Mouse (Mus musculus) adrenal gland, postnatal 10 days (tissue): ENCODE measurements at regions not wholly inside any gene's neighbourhood (a gene's known extent, or its start where the extent isn't known, plus 50 kb on each side); places are given as distances from the start of the nearest gene placed in this dataset.

Experiments used
- DNase-seq: peaks from one replicate; pipeline ENCODE4 v3.0.0; 2021; ENCODE audit warnings: mixed read lengths

GRCm38 (mm10) chr2:33981936-33982335 is 94.2 kb upstream of the Mvb12b start:
- no peak for DNase-seq

- no peak for DNase-seq
Measured at GRCm38 (mm10) chr2:33981321-33981720, 93.6 kb upstream of the Mvb12b start.

DNA sequence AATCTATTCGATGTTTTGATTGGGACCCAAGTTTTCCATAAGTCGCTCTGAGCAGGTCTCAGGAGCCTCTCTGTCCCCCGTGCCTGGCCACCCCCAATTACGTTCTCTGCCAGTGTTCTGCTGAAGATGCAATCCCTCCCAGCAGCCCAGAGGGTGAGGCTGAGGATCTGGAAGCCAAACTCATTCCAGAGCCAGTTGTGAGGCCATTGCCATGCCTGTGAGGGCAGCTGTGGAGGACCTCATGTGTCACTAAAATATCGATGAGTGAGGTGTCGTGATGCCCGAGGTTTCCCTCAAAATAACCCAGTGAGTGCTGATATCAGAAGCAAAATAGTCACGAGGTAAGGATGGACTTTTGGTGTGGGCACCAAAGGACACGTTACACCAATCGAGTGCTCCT is 93.1 kb upstream of the Mvb12b start:
- DNase-seq = no peak

DNA sequence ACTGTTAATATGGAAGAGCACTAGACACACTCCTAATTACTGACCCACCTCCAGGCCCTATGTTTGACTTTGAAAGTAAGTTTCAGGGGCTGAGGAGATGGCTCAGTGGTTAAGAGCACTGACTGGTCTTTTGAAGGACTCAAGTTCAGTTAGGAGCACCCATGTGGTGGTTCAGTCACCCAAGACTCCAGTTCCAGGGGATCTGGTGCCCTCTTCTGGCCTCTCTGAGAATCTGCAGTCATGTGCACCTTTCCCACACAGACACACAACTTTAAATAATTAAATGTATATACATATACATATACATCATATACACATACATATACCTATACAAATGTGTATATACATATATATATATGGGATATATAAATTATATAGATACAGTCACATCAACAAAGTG is 91.5 kb upstream of the Mvb12b start:
- DNase-seq = no peak

DNA sequence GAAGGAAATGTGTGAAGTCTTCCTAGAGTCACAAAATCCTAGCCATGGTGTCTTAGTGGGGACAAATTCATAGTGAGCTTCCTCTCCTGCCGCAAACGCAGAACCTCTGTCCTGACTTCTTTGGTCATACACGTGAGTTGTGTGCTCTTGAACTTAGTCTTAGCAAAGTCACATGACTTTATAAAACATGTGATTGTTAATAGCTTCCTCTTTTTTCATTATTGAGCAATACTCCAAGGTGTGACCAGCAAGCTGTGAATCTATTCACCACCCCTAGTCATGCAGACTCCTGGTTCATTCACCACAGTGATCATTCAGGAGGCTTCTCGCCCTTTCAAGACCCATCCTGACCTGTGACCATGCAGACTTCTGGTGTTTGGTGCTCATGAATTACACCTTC is 90.8 kb upstream of the Mvb12b start:
- DNase-seq = no peak

DNA sequence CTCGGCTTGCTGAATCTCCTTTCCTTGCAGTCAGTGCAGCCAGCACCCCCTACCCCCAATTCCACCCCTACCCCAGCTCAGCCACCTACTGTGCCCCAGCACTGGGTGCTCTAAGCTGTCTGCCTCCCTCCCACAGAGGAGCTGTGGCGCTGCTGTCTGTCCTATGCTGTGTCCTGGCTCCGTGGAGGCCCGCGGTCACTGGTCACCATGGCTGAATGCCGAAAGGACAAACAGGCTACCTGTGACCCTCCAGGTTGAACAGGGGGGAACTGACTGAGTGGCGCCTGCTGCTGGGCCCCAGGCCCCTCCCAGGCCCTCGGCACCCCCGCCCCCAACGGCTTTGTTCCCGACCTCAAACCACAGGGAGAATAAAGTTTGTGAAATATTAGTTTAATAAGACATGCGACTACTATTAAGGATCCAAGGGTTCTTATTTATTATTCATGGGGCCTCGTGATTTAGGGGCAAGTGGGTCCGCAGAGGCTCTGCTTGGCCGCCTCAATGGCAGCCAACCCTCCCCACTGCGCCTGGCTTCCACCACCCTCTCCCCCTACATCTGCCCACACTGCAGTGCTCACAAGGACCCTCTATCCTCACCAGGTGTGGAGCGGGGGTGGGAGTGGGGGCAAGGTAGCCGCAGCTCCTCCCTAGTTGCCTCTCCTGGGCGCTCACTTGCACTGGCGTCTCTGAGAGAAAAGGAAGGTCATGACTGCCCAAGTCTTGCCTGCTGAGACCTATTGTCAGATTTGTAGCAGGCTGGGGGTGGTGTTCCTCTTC is 90.0 kb upstream of the Mvb12b start:
- no peak for DNase-seq

DNA sequence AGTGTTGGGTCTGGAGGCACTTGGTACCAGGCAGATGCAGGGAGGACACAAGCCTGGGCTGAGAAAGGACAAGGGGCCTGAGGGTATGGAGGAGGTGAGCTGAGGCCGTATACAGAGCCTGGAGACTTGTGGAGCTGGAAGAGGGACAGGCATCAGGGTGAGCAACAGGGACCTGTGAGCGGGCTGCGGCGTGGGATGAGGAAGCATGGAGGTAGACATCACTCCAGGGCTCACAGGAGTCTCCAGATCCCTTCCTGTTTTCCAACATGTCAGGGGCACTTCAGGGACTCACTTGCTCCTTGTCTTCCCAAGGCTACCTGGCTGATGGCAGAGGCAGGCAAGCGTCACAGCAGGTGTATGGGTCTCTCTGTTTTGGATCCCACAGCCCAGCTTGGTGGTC is 89.4 kb upstream of the Mvb12b start:
- no peak for DNase-seq

DNA sequence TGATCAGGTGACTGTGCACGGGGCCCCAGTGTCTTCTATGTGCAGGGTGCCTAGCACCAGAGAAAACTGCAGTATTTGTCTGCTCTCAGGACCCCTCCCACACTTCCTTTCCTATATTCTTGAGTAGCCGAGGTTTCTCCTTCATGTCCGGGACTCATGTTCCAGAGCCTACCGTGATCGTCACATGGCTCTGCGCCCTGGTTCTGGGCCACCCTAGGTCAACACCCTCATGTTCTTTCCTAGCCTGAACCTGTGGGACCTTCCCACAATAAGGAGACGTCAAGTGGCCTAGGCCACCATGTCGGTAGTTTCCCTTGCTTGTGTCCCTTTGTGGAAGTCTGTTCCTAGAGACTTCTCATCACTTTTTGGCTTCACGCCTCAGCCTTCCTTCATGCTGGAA is 88.4 kb upstream of the Mvb12b start:
- no peak for DNase-seq

- peak; percentile 47 for DNase-seq
Measured at GRCm38 (mm10) chr2:33975423-33976127, 87.8 kb upstream of the Mvb12b start.

- DNase-seq = no peak
Measured at GRCm38 (mm10) chr2:33974737-33975422, 87.1 kb upstream of the Mvb12b start.

DNA sequence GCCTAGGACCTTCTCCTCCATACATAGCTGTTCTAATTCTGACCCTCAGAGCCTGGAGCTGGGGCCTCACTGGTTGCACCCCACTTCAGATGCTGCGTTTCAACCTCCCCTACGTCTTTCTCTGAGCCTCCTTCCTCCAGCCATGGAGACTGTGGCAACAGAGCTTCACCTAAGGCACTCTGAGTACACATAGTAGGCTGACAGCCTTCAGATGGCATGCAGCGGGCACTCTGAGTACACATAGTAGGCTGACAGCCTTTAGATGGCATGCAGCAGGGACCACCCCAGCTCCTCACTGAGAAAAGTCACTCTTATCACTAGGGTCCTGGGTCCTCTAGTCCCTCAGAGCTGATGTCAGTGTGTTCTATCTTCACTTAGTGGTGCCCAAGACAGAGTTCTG is 86.3 kb upstream of the Mvb12b start:
- no peak for DNase-seq

- DNase-seq = peak; percentile 87
Measured at GRCm38 (mm10) chr2:33973213-33973834, 85.6 kb upstream of the Mvb12b start.

- peak; percentile 69 for DNase-seq
Measured at GRCm38 (mm10) chr2:33966984-33967421, 79.3 kb upstream of the Mvb12b start.

- DNase-seq = no peak
Measured at GRCm38 (mm10) chr2:33966389-33966983, 78.7 kb upstream of the Mvb12b start.

- no peak for DNase-seq
Measured at GRCm38 (mm10) chr2:33964096-33964495, 76.3 kb upstream of the Mvb12b start.

DNA sequence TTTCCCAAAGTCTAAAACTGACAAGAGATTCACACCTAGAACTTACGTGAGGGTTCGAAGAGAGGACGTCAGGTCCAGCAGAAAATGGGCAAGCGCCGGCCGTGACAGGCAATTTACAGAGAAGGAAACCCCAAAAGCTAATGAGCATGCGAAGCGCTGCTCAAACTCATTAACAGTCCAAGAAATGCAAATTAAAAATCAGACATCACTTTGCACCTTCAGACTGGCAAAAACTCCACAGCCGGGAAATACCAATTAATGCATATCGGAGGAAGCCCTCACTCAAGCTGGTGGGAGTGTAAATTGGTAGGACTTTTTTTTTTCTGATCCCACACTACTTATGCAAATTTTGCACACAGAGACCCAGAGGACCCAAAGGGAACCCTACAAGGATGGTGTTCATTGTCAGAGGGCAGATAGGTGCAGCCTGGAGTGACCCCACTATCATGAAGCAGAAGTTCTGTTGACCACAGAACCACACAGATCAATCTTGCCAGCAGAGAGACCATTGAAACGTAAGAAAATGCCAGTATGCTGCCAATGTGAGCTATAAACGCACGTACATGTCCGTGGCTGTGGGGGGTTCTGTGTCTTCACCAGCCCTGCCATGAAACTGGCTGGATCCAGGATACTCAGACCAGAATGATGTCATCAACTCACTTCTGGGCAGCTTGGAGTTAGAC is 74.8 kb upstream of the Mvb12b start:
- DNase-seq = no peak

- no peak for DNase-seq
Measured at GRCm38 (mm10) chr2:33961566-33961965, 73.8 kb upstream of the Mvb12b start.

- DNase-seq = peak; percentile 66
Measured at GRCm38 (mm10) chr2:33957754-33958153, 70.0 kb upstream of the Mvb12b start.

- no peak for DNase-seq
Measured at GRCm38 (mm10) chr2:33944301-33944700, 56.6 kb upstream of the Mvb12b start.

GRCm38 (mm10) chr2:33942085-33942484 is 54.3 kb upstream of the Mvb12b start:
- DNase-seq = no peak

DNA sequence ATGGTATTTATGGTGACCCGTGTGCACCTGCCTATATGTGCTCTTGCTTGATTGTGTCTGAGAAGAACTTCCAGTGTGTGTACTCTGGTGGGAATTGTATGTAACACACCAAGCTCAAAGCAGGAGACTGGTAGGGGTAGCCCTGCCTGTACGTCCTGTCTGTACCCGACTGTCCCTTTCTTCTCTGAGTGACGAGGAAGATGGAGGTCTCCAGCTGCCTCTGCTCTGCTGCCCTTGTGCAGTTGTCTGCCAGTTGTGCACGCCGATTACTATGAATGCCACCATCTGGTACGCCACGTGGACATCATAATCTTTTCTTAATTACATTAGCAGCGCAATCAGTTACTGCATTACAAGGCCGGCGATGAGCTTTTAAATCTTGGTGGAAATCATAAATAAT is 53.6 kb upstream of the Mvb12b start:
- DNase-seq = no peak

- no peak for DNase-seq
Measured at GRCm38 (mm10) chr2:33939836-33940235, 52.1 kb upstream of the Mvb12b start.
